Mouse (Mus musculus): ENCODE data around the gene Elmo3. TPM values are rescaled to one million over a fixed set of nuclear protein-coding genes. Genes with fewer than 3 reads are reported as not detected.

Elmo3 gene
- polyA plus RNA-seq, 1 experiment from 2014 or later = 1.3 TPM

- peaks cover 17% of the 10 kb centered on the region for H3K4me1 ChIP-seq (ENCODE audit: control insufficient read depth, insufficient read depth, low read length)
- 48% methylated on average over 6 of the region's 6 CpGs for WGBS
- peaks cover 26% of the 10 kb centered on the region for H3K36me3 ChIP-seq (ENCODE audit: control insufficient read depth, insufficient read depth, low read length)
- H3K9me3 ChIP-seq (ENCODE audit: control insufficient read depth, low read length) = no peaks in the 10 kb centered on the region
- no peak for ATAC-seq (ENCODE audit: low read depth)
- peak overlapping the region; percentile 63 for H3K9ac ChIP-seq (replicated peaks; ENCODE audit: low read depth, low read length)
- H3K4me3 ChIP-seq (ENCODE audit: low read depth, low read length) = peak overlapping the region; percentile 80
- no peaks in the 10 kb centered on the region for H3K27me3 ChIP-seq (ENCODE audit: control insufficient read depth, insufficient read depth, low read length)
- peak overlapping the region; percentile 82; the same call in 1 of the 2 replicates for H3K27ac ChIP-seq (ENCODE audit: low read depth, low read length)
- H3K4me2 ChIP-seq (ENCODE audit: low read depth, low read length) = peak overlapping the region; percentile 92
Observed at GRCm38 (mm10) chr8:105326968-105327367, 21.6 kb downstream of the Elmo3 start.

- no peak overlapping the region for H3K4me2 ChIP-seq (ENCODE audit: low read depth, low read length)
- H3K27me3 ChIP-seq (ENCODE audit: control insufficient read depth, insufficient read depth, low read length) = no peaks in the 10 kb centered on the region
- H3K9me3 ChIP-seq (ENCODE audit: control insufficient read depth, low read length) = no peaks in the 10 kb centered on the region
- H3K27ac ChIP-seq (ENCODE audit: low read depth, low read length) = no peak overlapping the region
- H3K36me3 ChIP-seq (ENCODE audit: control insufficient read depth, insufficient read depth, low read length) = peaks cover 26% of the 10 kb centered on the region
- ATAC-seq (ENCODE audit: low read depth) = no peak
- H3K4me3 ChIP-seq (ENCODE audit: low read depth, low read length) = no peak overlapping the region
- WGBS = 94% methylated on average over 12 of the region's 12 CpGs
- peaks cover 8% of the 10 kb centered on the region for H3K4me1 ChIP-seq (ENCODE audit: control insufficient read depth, insufficient read depth, low read length)
- H3K9ac ChIP-seq (replicated peaks; ENCODE audit: low read depth, low read length) = no peak overlapping the region
Observed at GRCm38 (mm10) chr8:105330325-105330724, 24.9 kb downstream of the Elmo3 start.

- Histone ChIP-seq H3K9me3 (ENCODE audit: control insufficient read depth, low read length) (no peaks in the 10 kb centered on the region), H3K36me3 (ENCODE audit: control insufficient read depth, insufficient read depth, low read length) (peaks cover 26% of the 10 kb centered on the region)
Observed at GRCm38 (mm10) chr8:105331469-105331868, 26.1 kb downstream of the Elmo3 start.

GRCm38 (mm10) chr8:105331931-105332330 lies 26.5 kb downstream of the Elmo3 start:
- H3K27ac ChIP-seq (ENCODE audit: low read depth, low read length) = no peak overlapping the region
- peaks cover 6% of the 10 kb centered on the region for H3K4me1 ChIP-seq (ENCODE audit: control insufficient read depth, insufficient read depth, low read length)
- no peak overlapping the region for H3K9ac ChIP-seq (replicated peaks; ENCODE audit: low read depth, low read length)
- H3K27me3 ChIP-seq (ENCODE audit: control insufficient read depth, insufficient read depth, low read length) = no peaks in the 10 kb centered on the region
- peaks cover 26% of the 10 kb centered on the region for H3K36me3 ChIP-seq (ENCODE audit: control insufficient read depth, insufficient read depth, low read length)
- H3K4me3 ChIP-seq (ENCODE audit: low read depth, low read length) = no peak overlapping the region
- no peak overlapping the region for H3K4me2 ChIP-seq (ENCODE audit: low read depth, low read length)
- WGBS = 93% methylated on average over 9 of the region's 9 CpGs
- H3K9me3 ChIP-seq (ENCODE audit: control insufficient read depth, low read length) = no peaks in the 10 kb centered on the region
- no peak for ATAC-seq (ENCODE audit: low read depth)

More at GRCm38 (mm10) chr8:105331469-105331868, 26.1 kb downstream of the Elmo3 start:
- Histone ChIP-seq H3K4me1 (ENCODE audit: control insufficient read depth, insufficient read depth, low read length) (peaks cover 6% of the 10 kb centered on the region), H3K27me3 (ENCODE audit: control insufficient read depth, insufficient read depth, low read length) (no peaks in the 10 kb centered on the region), H3K4me2 (ENCODE audit: low read depth, low read length) (no peak overlapping the region), H3K9ac (replicated peaks; ENCODE audit: low read depth, low read length) (no peak overlapping the region), H3K4me3 (ENCODE audit: low read depth, low read length) (no peak overlapping the region), H3K27ac (ENCODE audit: low read depth, low read length) (no peak overlapping the region)
- no peak for ATAC-seq (ENCODE audit: low read depth)
- WGBS = 95% methylated on average over 22 of the region's 22 CpGs

- Histone ChIP-seq H3K4me3 (ENCODE audit: low read depth, low read length) (no peak overlapping the region), H3K4me1 (ENCODE audit: control insufficient read depth, insufficient read depth, low read length) (peaks cover under 1% of the 10 kb centered on the region), H3K27ac (ENCODE audit: low read depth, low read length) (no peak overlapping the region), H3K4me2 (ENCODE audit: low read depth, low read length) (no peak overlapping the region), H3K36me3 (ENCODE audit: control insufficient read depth, insufficient read depth, low read length) (peaks cover 26% of the 10 kb centered on the region), H3K27me3 (ENCODE audit: control insufficient read depth, insufficient read depth, low read length) (no peaks in the 10 kb centered on the region), H3K9ac (replicated peaks; ENCODE audit: low read depth, low read length) (no peak overlapping the region), H3K9me3 (ENCODE audit: control insufficient read depth, low read length) (no peaks in the 10 kb centered on the region)
- 71% methylated on average over 2 of the region's 2 CpGs for WGBS
- no peak for ATAC-seq (ENCODE audit: low read depth)
Observed at GRCm38 (mm10) chr8:105332523-105332922, 27.1 kb downstream of the Elmo3 start.

- ATAC-seq (ENCODE audit: low read depth) = peak; percentile 26; the same call in 1 of the 2 replicates
- WGBS = 47% methylated on average over 32 of the region's 32 CpGs
- H3K4me3 ChIP-seq (ENCODE audit: low read depth, low read length) = no peak overlapping the region
- 0 out of 2 replicates have a peak, but pooled peaks cover under 1% of the 10 kb centered on the region for H3K36me3 ChIP-seq (ENCODE audit: control insufficient read depth, insufficient read depth, low read length)
- H3K9ac ChIP-seq (replicated peaks; ENCODE audit: low read depth, low read length) = no peak overlapping the region
- no peaks in the 10 kb centered on the region for H3K4me1 ChIP-seq (ENCODE audit: control insufficient read depth, insufficient read depth, low read length)
- H3K9me3 ChIP-seq (ENCODE audit: control insufficient read depth, low read length) = no peaks in the 10 kb centered on the region
- H3K27ac ChIP-seq (ENCODE audit: low read depth, low read length) = no peak overlapping the region
- no peak overlapping the region for H3K4me2 ChIP-seq (ENCODE audit: low read depth, low read length)
- H3K27me3 ChIP-seq (ENCODE audit: control insufficient read depth, insufficient read depth, low read length) = no peaks in the 10 kb centered on the region
Observed at GRCm38 (mm10) chr8:105336373-105337130, 31.2 kb downstream of the Elmo3 start.

GRCm38 (mm10) chr8:105338992-105339391 lies 33.6 kb downstream of the Elmo3 start:
- Histone ChIP-seq H3K4me2 (ENCODE audit: low read depth, low read length) (no peak overlapping the region), H3K27ac (ENCODE audit: low read depth, low read length) (no peak overlapping the region), H3K27me3 (ENCODE audit: control insufficient read depth, insufficient read depth, low read length) (no peaks in the 10 kb centered on the region), H3K36me3 (ENCODE audit: control insufficient read depth, insufficient read depth, low read length) (no peaks in the 10 kb centered on the region), H3K9me3 (ENCODE audit: control insufficient read depth, low read length) (no peaks in the 10 kb centered on the region), H3K4me3 (ENCODE audit: low read depth, low read length) (no peak overlapping the region), H3K9ac (replicated peaks; ENCODE audit: low read depth, low read length) (no peak overlapping the region), H3K4me1 (ENCODE audit: control insufficient read depth, insufficient read depth, low read length) (no peaks in the 10 kb centered on the region)
- no peak for ATAC-seq (ENCODE audit: low read depth)
- WGBS = 55% methylated on average over 4 of the region's 4 CpGs

GRCm38 (mm10) chr8:105339886-105340635 lies 34.7 kb downstream of the Elmo3 start:
- 89% methylated on average over 6 of the region's 6 CpGs for WGBS
- H3K4me3 ChIP-seq (ENCODE audit: low read depth, low read length) = no peak overlapping the region
- no peaks in the 10 kb centered on the region for H3K27me3 ChIP-seq (ENCODE audit: control insufficient read depth, insufficient read depth, low read length)
- H3K36me3 ChIP-seq (ENCODE audit: control insufficient read depth, insufficient read depth, low read length) = no peaks in the 10 kb centered on the region
- no peak overlapping the region for H3K4me2 ChIP-seq (ENCODE audit: low read depth, low read length)
- ATAC-seq (ENCODE audit: low read depth) = no peak
- no peaks in the 10 kb centered on the region for H3K4me1 ChIP-seq (ENCODE audit: control insufficient read depth, insufficient read depth, low read length)
- no peaks in the 10 kb centered on the region for H3K9me3 ChIP-seq (ENCODE audit: control insufficient read depth, low read length)
- H3K27ac ChIP-seq (ENCODE audit: low read depth, low read length) = no peak overlapping the region
- H3K9ac ChIP-seq (replicated peaks; ENCODE audit: low read depth, low read length) = no peak overlapping the region

- 49% methylated on average over 8 of the region's 8 CpGs for WGBS
- H3K9me3 ChIP-seq (ENCODE audit: control insufficient read depth, low read length) = no peaks in the 10 kb centered on the region
- H3K27me3 ChIP-seq (ENCODE audit: control insufficient read depth, insufficient read depth, low read length) = no peaks in the 10 kb centered on the region
- H3K27ac ChIP-seq (ENCODE audit: low read depth, low read length) = no peak overlapping the region
- no peak for ATAC-seq (ENCODE audit: low read depth)
- no peak overlapping the region for H3K9ac ChIP-seq (replicated peaks; ENCODE audit: low read depth, low read length)
- H3K36me3 ChIP-seq (ENCODE audit: control insufficient read depth, insufficient read depth, low read length) = no peaks in the 10 kb centered on the region
- H3K4me1 ChIP-seq (ENCODE audit: control insufficient read depth, insufficient read depth, low read length) = no peaks in the 10 kb centered on the region
- no peak overlapping the region for H3K4me2 ChIP-seq (ENCODE audit: low read depth, low read length)
- no peak overlapping the region for H3K4me3 ChIP-seq (ENCODE audit: low read depth, low read length)
Observed at GRCm38 (mm10) chr8:105341399-105341798, 36.0 kb downstream of the Elmo3 start.

Measured in neural tube, embryonic 14.5 days (tissue).